Mouse (Mus musculus) hindbrain, embryonic 12.5 days (tissue): Measurements from ENCODE around the gene A1bg. TPM values are rescaled to one million over a fixed set of nuclear protein-coding genes. Genes with fewer than 3 reads are reported as not detected.

Experiments used
- ATAC-seq: fragments of 200-750 bp; cut with Nextera tagmentation; 2 replicates; pipeline ENCODE4 v1.8.0; 2017; ENCODE audit warnings: moderate TSS enrichment; ENCODE audit not compliant: low FRiP score
- H3K27ac ChIP-seq: fragments of 300-500 bp; sonication (generic); 2 replicates; pipeline ENCODE4 v1.5.1; 2016; ENCODE audit warnings: mild to moderate bottlenecking
- H3K27me3 ChIP-seq: fragments of 300-500 bp; sonication (generic); 2 replicates; pipeline ENCODE4 v1.6.1; 2016; ENCODE audit warnings: mild to moderate bottlenecking
- H3K36me3 ChIP-seq: fragments of 300-500 bp; sonication (generic); 2 replicates; pipeline ENCODE4 v1.6.1; 2016; ENCODE audit warnings: mild to moderate bottlenecking
- H3K4me1 ChIP-seq: fragments of 300-500 bp; sonication (generic); 2 replicates; pipeline ENCODE4 v1.6.1; 2016
- H3K4me2 ChIP-seq: fragments of 300-500 bp; sonication (generic); replicated peaks from 2 replicates; pipeline ENCODE4 v1.6.1; 2016; ENCODE audit warnings: mild to moderate bottlenecking
- H3K4me3 ChIP-seq: fragments of 300-500 bp; sonication (generic); 2 replicates; pipeline ENCODE4 v1.5.1; 2016; ENCODE audit warnings: mild to moderate bottlenecking
- H3K9ac ChIP-seq: fragments of 300-500 bp; sonication (generic); 2 replicates; pipeline ENCODE4 v1.6.1; 2016; ENCODE audit warnings: mild to moderate bottlenecking, moderate library complexity
- H3K9me3 ChIP-seq: fragments of 300-500 bp; sonication (generic); replicated peaks from 2 replicates; pipeline ENCODE4 v1.6.1; 2016; ENCODE audit warnings: mild to moderate bottlenecking
- WGBS: fragments of 180-500 bp; shearing (Covaris S2); methylation state at CpG from one replicate; pipeline ENCODE4 v1.1.7; 2016; 5-methylcytosine and 5-hydroxymethylcytosine counted together
- polyA plus RNA-seq: library from polyadenylated mRNA; unstranded; fragments of >200 nt; fragmentation: Nextera tagmentation; extraction: Ambion mirVana; gene quantifications from 2 replicates; pipeline ENCODE4 v1.2.1, GENCODE M21; 2016

A1bg gene
- polyA plus RNA-seq, 1 experiment from 2014 or later = not detected

DNA sequence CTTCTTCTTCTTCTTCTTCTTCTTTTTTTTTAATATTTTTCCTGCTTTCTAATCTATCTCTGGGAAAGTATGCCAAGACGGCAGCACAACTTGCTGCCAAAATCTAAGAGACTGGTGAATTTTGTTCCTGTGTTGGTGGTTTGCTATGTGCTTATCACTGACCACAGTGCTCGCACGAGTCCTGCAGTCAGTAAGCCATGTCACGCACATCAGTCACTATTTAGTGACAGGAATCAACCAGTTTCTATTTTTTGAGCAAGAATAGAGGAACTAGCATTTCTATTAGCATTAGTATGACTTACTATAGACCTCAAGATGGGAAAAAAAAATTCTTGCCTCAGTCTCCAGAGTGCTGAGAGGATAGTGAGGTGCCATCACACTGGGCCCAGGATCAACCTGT, 68.7 kb downstream of the A1bg start:
- no peak overlapping the region for H3K27ac ChIP-seq
- H3K36me3 ChIP-seq = no peaks in the 10 kb centered on the region
- H3K4me2 ChIP-seq = no peak overlapping the region
- no peak overlapping the region for H3K4me3 ChIP-seq
- H3K9ac ChIP-seq = no peak overlapping the region
- WGBS = 82% methylated on average over 4 of the region's 4 CpGs
- no peak for ATAC-seq
- H3K27me3 ChIP-seq = no peaks in the 10 kb centered on the region
- no peaks in the 10 kb centered on the region for H3K9me3 ChIP-seq
- 0 out of 2 replicates have a peak, but pooled peaks cover 6% of the 10 kb centered on the region for H3K4me1 ChIP-seq

DNA sequence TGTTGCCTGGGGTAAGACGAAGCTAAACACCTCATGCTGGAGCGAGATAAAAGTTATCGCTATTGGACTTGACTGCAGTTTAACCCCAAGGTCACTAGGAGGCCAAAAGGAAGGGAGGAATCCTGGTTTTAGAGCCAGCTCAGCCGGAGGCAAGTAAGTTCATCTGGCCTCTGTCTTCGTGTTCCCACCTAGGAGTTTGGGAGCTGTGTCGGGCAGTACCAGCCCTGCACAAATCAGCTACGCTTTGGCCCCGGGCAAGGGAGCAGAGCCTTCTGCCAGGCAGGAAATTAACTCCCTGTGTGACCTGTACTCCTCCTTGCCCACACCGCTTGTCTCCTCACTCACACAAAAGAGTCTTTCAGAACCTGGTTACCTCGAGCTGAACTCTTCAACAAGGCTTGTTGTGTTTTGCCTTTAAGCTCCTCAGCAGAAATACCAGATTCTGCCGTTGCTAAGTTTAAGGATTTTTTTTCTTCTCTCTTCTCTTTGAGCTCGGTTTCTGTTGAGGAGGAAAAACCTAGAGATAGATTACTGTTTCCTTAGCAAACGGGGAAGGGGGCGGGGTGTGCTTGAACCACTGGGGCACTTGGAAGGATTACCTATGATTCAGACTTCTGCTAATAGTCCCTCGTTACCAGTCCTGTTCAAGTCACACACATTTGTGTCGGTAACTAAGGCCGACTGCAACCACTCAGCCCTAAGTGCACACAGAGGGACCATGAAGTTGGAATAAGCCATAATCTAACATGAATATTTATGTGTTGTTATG, 69.4 kb downstream of the A1bg start, which contains the start of gene Fam84b:
Gene Fam84b (minus strand): TSS at position 548 of the 769 bp plus-strand sequence.
- no peak for ATAC-seq

GRCm38 (mm10) chr15:60848630-60849029, 74.2 kb downstream of the A1bg start:
- WGBS = 52% methylated on average over 3 of the region's 3 CpGs
- Histone ChIP-seq H3K36me3 (no peaks in the 10 kb centered on the region), H3K27me3 (no peaks in the 10 kb centered on the region), H3K9me3 (no peaks in the 10 kb centered on the region), H3K4me3 (no peak overlapping the region), H3K4me1 (peaks cover 21% of the 10 kb centered on the region), H3K9ac (no peak overlapping the region), H3K27ac (no peak overlapping the region), H3K4me2 (no peak overlapping the region)
- no peak for ATAC-seq

More for the DNA sequence above, 69.4 kb downstream of the A1bg start, which contains the start of gene Fam84b:
- H3K36me3 ChIP-seq = no peaks in the 10 kb centered on the region
- no peak within 1 kb of the TSS for H3K4me3 ChIP-seq
- no peak within 1 kb of the TSS for H3K4me2 ChIP-seq
- H3K9ac ChIP-seq = no peak within 1 kb of the TSS
- no peaks in the 10 kb centered on the region for H3K9me3 ChIP-seq
- no peaks in the 10 kb centered on the region for H3K27me3 ChIP-seq
- 0 out of 2 replicates have a peak, but pooled peaks cover 11% of the 10 kb centered on the region for H3K4me1 ChIP-seq
- peak within 1 kb of the TSS; percentile 32; the same call in 1 of the 2 replicates for H3K27ac ChIP-seq
- WGBS = 36% methylated on average over 17 of the region's 17 CpGs

Other genes with a start within 250 kb of the A1bg start
- 15.0 and 15.9 TPM in 2 replicates for gene Fam84b, start 69.2 kb downstream of the A1bg start, polyA plus RNA-seq